Mouse (Mus musculus) E14TG2a.4 (cell line): ENCODE measurements around the gene Tigd3.

Experiments used
- H3K27me3 ChIP-seq: 2 replicates; pipeline ENCODE4 v1.6.1; 2014; ENCODE audit warnings: low read length, control low read depth; ENCODE audit not compliant: insufficient read depth
- H3K36me3 ChIP-seq: 2 replicates; pipeline ENCODE4 v1.6.1; 2014; ENCODE audit warnings: low read length, control low read depth; ENCODE audit not compliant: insufficient read depth
- H3K4me1 ChIP-seq: replicated peaks from 2 replicates; pipeline ENCODE4 v1.6.1; 2014; ENCODE audit warnings: low read depth, low read length, control low read depth
- H3K4me3 ChIP-seq: replicated peaks from 2 replicates; pipeline ENCODE4 v1.5.1; 2014; ENCODE audit warnings: mild to moderate bottlenecking, low read length
- H3K9me3 ChIP-seq: 2 replicates; pipeline ENCODE4 v1.6.1; 2014; ENCODE audit warnings: low read length, control low read depth
- CTCF ChIP-seq: conservative IDR thresholded peaks from 2 replicates; pipeline ENCODE4 v1.5.1; 2014; ENCODE audit warnings: low read length
- NANOG ChIP-seq: IDR thresholded peaks from 2 replicates; pipeline ENCODE4 v1.6.1; 2014; ENCODE audit warnings: borderline replicate concordance, low read length, mixed read lengths
- POU5F1 ChIP-seq: IDR thresholded peaks from 2 replicates; pipeline ENCODE4 v1.6.1; 2014; ENCODE audit warnings: low read length, borderline replicate concordance

Gene Tigd3

GRCm38 (mm10) chr19:5843781-5844691, 49.9 kb downstream of the Tigd3 start:
- TF ChIP-seq NANOG (no peak), CTCF (no peak), POU5F1 (no peak)

GRCm38 (mm10) chr19:5842785-5843730, 50.9 kb downstream of the Tigd3 start:
- H3K36me3 ChIP-seq, result peaks cover 20% of the 10 kb centered on the region; the same call in 1 of the 2 replicates
- no peak for TF ChIP-seq NANOG
- TF ChIP-seq CTCF, result no peak
- no peak for TF ChIP-seq POU5F1
- peak overlapping the region; percentile 87 for H3K4me3 ChIP-seq
- H3K9me3 ChIP-seq, result no peaks in the 10 kb centered on the region
- H3K4me1 ChIP-seq, result peaks cover 87% of the 10 kb centered on the region
- H3K27me3 ChIP-seq, result no peaks in the 10 kb centered on the region

More at GRCm38 (mm10) chr19:5843781-5844691, 49.9 kb downstream of the Tigd3 start:
- Histone ChIP-seq H3K4me1 (peaks cover 88% of the 10 kb centered on the region), H3K36me3 (peaks cover 16% of the 10 kb centered on the region; the same call in 1 of the 2 replicates), H3K9me3 (no peaks in the 10 kb centered on the region), H3K4me3 (peak overlapping the region; percentile 87), H3K27me3 (no peaks in the 10 kb centered on the region)

GRCm38 (mm10) chr19:5841999-5842784, 51.8 kb downstream of the Tigd3 start:
- Histone ChIP-seq H3K4me1 (peaks cover 87% of the 10 kb centered on the region), H3K27me3 (no peaks in the 10 kb centered on the region), H3K4me3 (peak overlapping the region; percentile 87), H3K9me3 (no peaks in the 10 kb centered on the region), H3K36me3 (peaks cover 20% of the 10 kb centered on the region; the same call in 1 of the 2 replicates)
- no peak for TF ChIP-seq POU5F1
- no peak for TF ChIP-seq CTCF
- TF ChIP-seq NANOG, result no peak

- H3K36me3 ChIP-seq, result peaks cover 20% of the 10 kb centered on the region; the same call in 1 of the 2 replicates
- peak overlapping the region; percentile 87 for H3K4me3 ChIP-seq
Observed at GRCm38 (mm10) chr19:5841389-5841946, 52.5 kb downstream of the Tigd3 start.

More at GRCm38 (mm10) chr19:5841389-5841946, 52.5 kb downstream of the Tigd3 start:
- H3K9me3 ChIP-seq, result no peaks in the 10 kb centered on the region
- H3K27me3 ChIP-seq, result no peaks in the 10 kb centered on the region
- TF ChIP-seq POU5F1, result no peak
- TF ChIP-seq NANOG, result no peak
- no peak for TF ChIP-seq CTCF
- peaks cover 90% of the 10 kb centered on the region for H3K4me1 ChIP-seq
